Mouse (Mus musculus) liver (tissue): ENCODE measurements around the gene Cd52.

Source experiments
- DNase-seq: peaks from one replicate; pipeline ENCODE4 v3.0.0-alpha.2; 2020; ENCODE audit warnings: mixed read lengths

Cd52 gene

GRCm38 (mm10) chr4:134043041-134043440, 51.8 kb downstream of the Cd52 start:
- no peak for DNase-seq

- peak; percentile 23 for DNase-seq
Observed at GRCm38 (mm10) chr4:134041317-134042123, 53.4 kb downstream of the Cd52 start.

GRCm38 (mm10) chr4:134035953-134036352, 58.9 kb downstream of the Cd52 start:
- DNase-seq, result peak; percentile 75
